Mouse (Mus musculus) kidney, embryonic 16.5 days (tissue): Measurements from ENCODE around the gene Tcf25. TPM values are rescaled to one million over a fixed set of nuclear protein-coding genes. Genes with fewer than 3 reads are reported as not detected.
"Not testable (repeated sequence)": the region's sequence is repeated elsewhere in the genome, so short reads cannot be mapped to it uniquely, and the experiment has no call there.

Source experiments
- ATAC-seq: fragments of 200-750 bp; cut with Nextera tagmentation; 2 replicates; pipeline ENCODE4 v1.8.0; 2017; ENCODE audit warnings: moderate TSS enrichment; ENCODE audit not compliant: low FRiP score, low TSS enrichment
- H3K27ac ChIP-seq: fragments of 300-500 bp; sonication (generic); 2 replicates; pipeline ENCODE4 v1.5.1; 2014; ENCODE audit warnings: low read length
- H3K27me3 ChIP-seq: fragments of 300-500 bp; sonication (generic); 2 replicates; pipeline ENCODE4 v1.6.1; 2014; ENCODE audit warnings: low read length, control low read depth, mixed read lengths; ENCODE audit not compliant: insufficient read depth
- H3K36me3 ChIP-seq: fragments of 300-500 bp; sonication (generic); 2 replicates; pipeline ENCODE4 v1.6.1; 2014; ENCODE audit warnings: low read length, control low read depth, mixed read lengths; ENCODE audit not compliant: insufficient read depth
- H3K4me1 ChIP-seq: fragments of 300-500 bp; sonication (generic); 2 replicates; pipeline ENCODE4 v1.6.1; 2014; ENCODE audit warnings: low read length, control low read depth, mixed read lengths; ENCODE audit not compliant: insufficient read depth
- H3K4me2 ChIP-seq: fragments of 300-500 bp; sonication (generic); replicated peaks from 2 replicates; pipeline ENCODE4 v1.6.1; 2014; ENCODE audit warnings: low read depth, low read length
- H3K4me3 ChIP-seq: fragments of 300-500 bp; sonication (generic); 2 replicates; pipeline ENCODE4 v1.5.1; 2014; ENCODE audit warnings: mild to moderate bottlenecking, low read length
- H3K9ac ChIP-seq: fragments of 300-500 bp; sonication (generic); replicated peaks from 2 replicates; pipeline ENCODE4 v1.6.1; 2014; ENCODE audit warnings: low read length
- H3K9me3 ChIP-seq: fragments of 300-500 bp; sonication (generic); 2 replicates; pipeline ENCODE4 v1.6.1; 2016; ENCODE audit warnings: low read length, control low read depth
- WGBS: fragments of 180-500 bp; shearing (Covaris S2); extraction: QIAGEN DNeasy Blood & Tissue Kit; methylation state at CpG from one replicate; pipeline ENCODE4 v1.1.7; 2014; 5-methylcytosine and 5-hydroxymethylcytosine counted together
- polyA plus RNA-seq: library from polyadenylated mRNA; unstranded; fragments of >200 nt; fragmentation: Nextera tagmentation; extraction: Ambion mirVana; gene quantifications from 2 replicates; pipeline ENCODE4 v1.2.1, GENCODE M21; 2015

Tcf25 gene
- polyA plus RNA-seq, 1 experiment from 2014 or later, result 175 TPM

- H3K9ac ChIP-seq, ATAC-seq, H3K36me3 ChIP-seq, H3K4me3 ChIP-seq, H3K27me3 ChIP-seq, H3K4me1 ChIP-seq, H3K4me2 ChIP-seq, H3K27ac ChIP-seq: not testable (repeated sequence)
- peaks cover 43% of the 10 kb centered on the region for H3K9me3 ChIP-seq
- 96% methylated on average over 37 of the region's 47 CpGs for WGBS
These were observed 59.9 kb downstream of the Tcf25 start for GRCm38 (mm10) chr8:123433241-123433974.

- H3K4me2 ChIP-seq, result no peak overlapping the region
- 92% methylated on average over 2 of the region's 2 CpGs for WGBS
- H3K4me3 ChIP-seq, result no peak overlapping the region
- H3K27me3 ChIP-seq, result no peaks in the 10 kb centered on the region
- H3K9ac ChIP-seq, result no peak overlapping the region
- H3K4me1 ChIP-seq, result peaks cover 8% of the 10 kb centered on the region; the same call in 1 of the 2 replicates
- H3K36me3 ChIP-seq, result no peaks in the 10 kb centered on the region
- no peak for ATAC-seq
- H3K27ac ChIP-seq, result no peak overlapping the region
- H3K9me3 ChIP-seq, result no peaks in the 10 kb centered on the region
These were observed 68.2 kb downstream of the Tcf25 start for GRCm38 (mm10) chr8:123441788-123442187.

- no peaks in the 10 kb centered on the region for H3K27me3 ChIP-seq
- H3K4me3 ChIP-seq, result peak overlapping the region; percentile 62
- H3K4me2 ChIP-seq, result peak overlapping the region; percentile 56
- H3K36me3 ChIP-seq, result no peaks in the 10 kb centered on the region
- ATAC-seq, result peak; percentile 49; the same call in 1 of the 2 replicates
- no peak overlapping the region for H3K27ac ChIP-seq
- peaks cover 8% of the 10 kb centered on the region; the same call in 1 of the 2 replicates for H3K4me1 ChIP-seq
- WGBS, result 88% methylated on average over 5 of the region's 5 CpGs
- H3K9me3 ChIP-seq, result no peaks in the 10 kb centered on the region
- no peak overlapping the region for H3K9ac ChIP-seq
These were observed 68.8 kb downstream of the Tcf25 start for GRCm38 (mm10) chr8:123442351-123442750.

- peak overlapping the region; percentile 63 for H3K27ac ChIP-seq
- peak overlapping the region; percentile 62 for H3K4me3 ChIP-seq
- peak overlapping the region; percentile 81 for H3K9ac ChIP-seq
- peak; percentile 95 for ATAC-seq
- no peaks in the 10 kb centered on the region for H3K36me3 ChIP-seq
- peak overlapping the region; percentile 56 for H3K4me2 ChIP-seq
- H3K27me3 ChIP-seq, result no peaks in the 10 kb centered on the region
- H3K9me3 ChIP-seq, result no peaks in the 10 kb centered on the region
- H3K4me1 ChIP-seq, result peaks cover 8% of the 10 kb centered on the region; the same call in 1 of the 2 replicates
- WGBS, result under 1% methylated on average over 41 of the region's 41 CpGs
These were observed 69.5 kb downstream of the Tcf25 start for GRCm38 (mm10) chr8:123442871-123443575.

- H3K9me3 ChIP-seq, result no peaks in the 10 kb centered on the region
- H3K4me1 ChIP-seq, result peaks cover 8% of the 10 kb centered on the region; the same call in 1 of the 2 replicates
- peak overlapping the region; percentile 81 for H3K9ac ChIP-seq
- H3K36me3 ChIP-seq, result no peaks in the 10 kb centered on the region
- peak overlapping the region; percentile 56 for H3K4me2 ChIP-seq
- H3K27ac ChIP-seq, result no peak overlapping the region; the same call in none of the 2 replicates
- 34% methylated on average over 4 of the region's 4 CpGs for WGBS
- H3K4me3 ChIP-seq, result peak overlapping the region; percentile 62
- no peaks in the 10 kb centered on the region for H3K27me3 ChIP-seq
- ATAC-seq, result peak; percentile 13; the same call in 1 of the 2 replicates
These were observed 70.0 kb downstream of the Tcf25 start for GRCm38 (mm10) chr8:123443576-123443921.

- Histone ChIP-seq H3K9ac (peak overlapping the region; percentile 81), H3K27ac (no peak overlapping the region; the same call in 1 of the 2 replicates), H3K4me1 (peaks cover 8% of the 10 kb centered on the region; the same call in 1 of the 2 replicates), H3K36me3 (no peaks in the 10 kb centered on the region), H3K27me3 (no peaks in the 10 kb centered on the region), H3K4me2 (peak overlapping the region; percentile 56; the same call in 1 of the 2 replicates), H3K4me3 (no peak overlapping the region), H3K9me3 (no peaks in the 10 kb centered on the region)
- 83% methylated on average over 6 of the region's 6 CpGs for WGBS
- ATAC-seq, result no peak
These were observed 70.6 kb downstream of the Tcf25 start for GRCm38 (mm10) chr8:123444131-123444530.

GRCm38 (mm10) chr8:123445981-123446380 is 72.4 kb downstream of the Tcf25 start:
- no peak overlapping the region for H3K4me2 ChIP-seq
- peaks cover 8% of the 10 kb centered on the region; the same call in 1 of the 2 replicates for H3K4me1 ChIP-seq
- no peaks in the 10 kb centered on the region for H3K36me3 ChIP-seq
- no peak overlapping the region for H3K27ac ChIP-seq
- H3K9me3 ChIP-seq, result no peaks in the 10 kb centered on the region
- no peak for ATAC-seq
- H3K27me3 ChIP-seq, result no peaks in the 10 kb centered on the region
- WGBS, result 85% methylated on average over 10 of the region's 10 CpGs
- H3K4me3 ChIP-seq, result no peak overlapping the region
- H3K9ac ChIP-seq, result no peak overlapping the region

- 91% methylated on average over 6 of the region's 6 CpGs for WGBS
These were observed 73.2 kb downstream of the Tcf25 start for GRCm38 (mm10) chr8:123446799-123447198.

GRCm38 (mm10) chr8:123450783-123451182 is 77.2 kb downstream of the Tcf25 start:
- H3K9me3 ChIP-seq, result no peaks in the 10 kb centered on the region
- 91% methylated on average over 5 of the region's 5 CpGs for WGBS
- H3K27me3 ChIP-seq, result no peaks in the 10 kb centered on the region
- H3K9ac ChIP-seq, result no peak overlapping the region
- no peak overlapping the region for H3K27ac ChIP-seq
- H3K4me2 ChIP-seq, result no peak overlapping the region
- ATAC-seq, result no peak
- no peak overlapping the region for H3K4me3 ChIP-seq
- peaks cover 28% of the 10 kb centered on the region for H3K36me3 ChIP-seq
- H3K4me1 ChIP-seq, result no peaks in the 10 kb centered on the region

More at GRCm38 (mm10) chr8:123446799-123447198, 73.2 kb downstream of the Tcf25 start:
- Histone ChIP-seq H3K9ac (no peak overlapping the region), H3K4me1 (peaks cover 8% of the 10 kb centered on the region; the same call in 1 of the 2 replicates), H3K9me3 (no peaks in the 10 kb centered on the region), H3K36me3 (0 out of 2 replicates have a peak, but pooled peaks cover 2% of the 10 kb centered on the region), H3K27ac (no peak overlapping the region), H3K4me2 (no peak overlapping the region), H3K27me3 (no peaks in the 10 kb centered on the region), H3K4me3 (no peak overlapping the region)
- no peak for ATAC-seq
